Mouse (Mus musculus) olfactory bulb, adult 2 months (tissue): ENCODE measurements around the gene Afp.

ENCODE experiments used
- CTCF ChIP-seq: fragments of 200-500 bp; IDR thresholded peaks from 2 replicates; pipeline ENCODE4 v1.5.1; 2012; ENCODE audit warnings: low read depth, mild to moderate bottlenecking, low read length, moderate library complexity; ENCODE audit not compliant: insufficient read depth
- POLR2A ChIP-seq: fragments of 200-500 bp; IDR thresholded peaks from 2 replicates; pipeline ENCODE4 v1.6.1; 2012; ENCODE audit warnings: mild to moderate bottlenecking, low read depth, low read length, moderate library complexity; ENCODE audit not compliant: insufficient read depth

DNA sequence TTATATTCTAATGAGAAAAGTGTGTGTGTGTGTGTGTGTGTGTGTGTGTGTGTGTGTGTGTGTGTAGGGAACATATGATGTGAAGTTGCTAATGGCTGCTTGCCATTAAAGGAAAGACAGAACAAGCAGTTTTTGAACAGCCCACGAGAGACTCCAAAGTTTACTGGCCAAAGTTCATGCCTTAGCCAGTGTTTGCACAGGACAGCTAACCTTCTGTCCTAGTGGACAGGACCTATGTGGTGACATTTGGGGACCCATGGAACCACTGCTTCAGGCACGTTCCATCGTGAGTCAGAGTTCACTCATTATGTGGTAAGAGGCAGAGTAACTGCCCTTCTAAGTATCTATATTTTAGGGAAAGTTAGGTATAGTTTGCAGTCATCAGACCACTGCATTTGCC, 43.0 kb upstream of the Afp start:
- TF ChIP-seq CTCF = no peak
- no peak for TF ChIP-seq POLR2A
